Mouse (Mus musculus) testis, adult 2 months (tissue): ENCODE data around the gene Efcab12.

Experiments used
- CTCF ChIP-seq: fragments of 200-500 bp; IDR thresholded peaks from 2 replicates; pipeline ENCODE4 v1.5.1; 2012; ENCODE audit warnings: low read depth, mild to moderate bottlenecking, inconsistent platforms, low read length, moderate library complexity; ENCODE audit not compliant: control insufficient read depth, insufficient read depth, insufficient replicate concordance
- POLR2A ChIP-seq: fragments of 200-500 bp; IDR thresholded peaks from 2 replicates; pipeline ENCODE4 v1.6.1; 2012; ENCODE audit warnings: low read depth, mild to moderate bottlenecking, inconsistent platforms, low read length, moderate library complexity; ENCODE audit not compliant: control insufficient read depth

- no peak for TF ChIP-seq POLR2A
- no peak for TF ChIP-seq CTCF
These were observed 39.0 kb upstream of the Efcab12 start for GRCm38 (mm10) chr6:115877239-115877638.
